13 mouse cellular contexts compared by ENCODE assay signal in genomic region chr14:91534931-91535330, GRCm38 (mm10).
"Had no signal": no experiment of that assay in that cellular context is flagged by ENCODE, and none has a peak within 500 bp of the region (broad histone marks: within the 10 kb centered on the region; RNA-seq: fewer than 3 reads in every experiment).

No protein-coding gene starts in this region.

- H3K9ac ChIP-seq: limb, embryonic 13.5 days; liver, embryonic 13.5 days; neural tube, embryonic 13.5 days had no signal

- H3K4me3 ChIP-seq: limb, embryonic 10.5 days; limb, embryonic 13.5 days; liver, embryonic 13.5 days; neural tube, embryonic 13.5 days had no signal

- DNase-seq: kidney, adult 9 months; kidney, postnatal 14 days; kidney, postnatal 4 days; liver, embryonic 13.5 days; lung, adult 2 months; lung, postnatal 14 days; lung, postnatal 4 days; midbrain, embryonic 14.5 days; thymus, adult 18-20 months; thymus, postnatal 36 days had no signal

- H3K4me2 ChIP-seq: limb, embryonic 13.5 days; liver, embryonic 13.5 days; neural tube, embryonic 13.5 days had no signal

- H3K36me3 ChIP-seq: limb, embryonic 10.5 days; limb, embryonic 13.5 days; liver, embryonic 13.5 days; neural tube, embryonic 13.5 days had no signal

- H3K9me3 ChIP-seq: limb, embryonic 10.5 days; limb, embryonic 13.5 days; liver, embryonic 13.5 days; neural tube, embryonic 13.5 days had no signal

- H3K4me1 ChIP-seq: limb, embryonic 10.5 days; limb, embryonic 13.5 days; liver, embryonic 13.5 days; neural tube, embryonic 13.5 days had no signal

- H3K27me3 ChIP-seq: limb, embryonic 13.5 days; liver, embryonic 13.5 days; neural tube, embryonic 13.5 days had no signal

- H3K27ac ChIP-seq: limb, embryonic 10.5 days; limb, embryonic 13.5 days; liver, embryonic 13.5 days; neural tube, embryonic 13.5 days had no signal
